Mouse (Mus musculus) liver, embryonic 16.5 days (tissue): Measurements from ENCODE around the gene Lrat. TPM values are rescaled to one million over a fixed set of nuclear protein-coding genes. Genes with fewer than 3 reads are reported as not detected.

ENCODE experiments used
- ATAC-seq: fragments of 200-750 bp; cut with Nextera tagmentation; 2 replicates; pipeline ENCODE4 v1.8.0; 2017; ENCODE audit warnings: low read depth, mild to moderate bottlenecking, moderate number of reproducible peaks, moderate library complexity
- H3K27ac ChIP-seq: fragments of 300-500 bp; sonication (generic); 2 replicates; pipeline ENCODE4 v1.5.1; 2014; ENCODE audit warnings: mild to moderate bottlenecking, low read length
- H3K27me3 ChIP-seq: fragments of 300-500 bp; sonication (generic); 2 replicates; pipeline ENCODE4 v1.6.1; 2014; ENCODE audit warnings: low read depth, low read length, mixed read lengths; ENCODE audit not compliant: control insufficient read depth, insufficient read depth
- H3K36me3 ChIP-seq: fragments of 300-500 bp; sonication (generic); 2 replicates; pipeline ENCODE4 v1.6.1; 2014; ENCODE audit warnings: mild to moderate bottlenecking; ENCODE audit not compliant: control insufficient read depth, insufficient read depth
- H3K4me1 ChIP-seq: fragments of 300-500 bp; sonication (generic); 2 replicates; pipeline ENCODE4 v1.6.1; 2014; ENCODE audit warnings: low read depth, low read length, mixed read lengths; ENCODE audit not compliant: control insufficient read depth
- H3K4me2 ChIP-seq: fragments of 300-500 bp; sonication (generic); 2 replicates; pipeline ENCODE4 v1.6.1; 2014; ENCODE audit warnings: low read depth, low read length, mixed read lengths
- H3K4me3 ChIP-seq: fragments of 300-500 bp; sonication (generic); 2 replicates; pipeline ENCODE4 v1.5.1; 2014; ENCODE audit warnings: low read depth, mild to moderate bottlenecking, low read length
- H3K9ac ChIP-seq: fragments of 300-500 bp; sonication (generic); 2 replicates; pipeline ENCODE4 v1.6.1; 2014; ENCODE audit warnings: low read depth, low read length
- H3K9me3 ChIP-seq: fragments of 300-500 bp; sonication (generic); replicated peaks from 2 replicates; pipeline ENCODE4 v1.6.1; 2016; ENCODE audit warnings: low read length; ENCODE audit not compliant: control insufficient read depth
- WGBS: fragments of 180-500 bp; shearing (Covaris S2); extraction: QIAGEN DNeasy Blood & Tissue Kit; methylation state at CpG from one replicate; pipeline ENCODE4 v1.1.7; 2014; ENCODE audit not compliant: insufficient replicate concordance; 5-methylcytosine and 5-hydroxymethylcytosine counted together
- polyA plus RNA-seq: library from polyadenylated mRNA; unstranded; fragments of >200 nt; fragmentation: Nextera tagmentation; extraction: Ambion mirVana; gene quantifications from 2 replicates; pipeline ENCODE4 v1.2.1, GENCODE M21; 2015

The Lrat gene
- 1.8 and 2.4 TPM in 2 replicates for polyA plus RNA-seq

- 2% methylated on average over 35 of the region's 35 CpGs for WGBS
- H3K9me3 ChIP-seq: no peaks in the 10 kb centered on the region
- no peak within 1 kb of the TSS for H3K27ac ChIP-seq
- H3K4me2 ChIP-seq: peak within 1 kb of the TSS; percentile 53
- H3K36me3 ChIP-seq: no peaks in the 10 kb centered on the region
- H3K4me3 ChIP-seq: peak within 1 kb of the TSS; percentile 38
- no peak within 1 kb of the TSS for H3K9ac ChIP-seq
- ATAC-seq: peak; percentile 50
- H3K4me1 ChIP-seq: no peaks in the 10 kb centered on the region
- peaks cover 19% of the 10 kb centered on the region for H3K27me3 ChIP-seq
These were observed at the start of gene Lrat for GRCm38 (mm10) chr3:82903613-82904205. Gene Lrat, minus strand, starts transcription at chr3:82903973.

- H3K27ac ChIP-seq: no peak overlapping the region
- no peaks in the 10 kb centered on the region for H3K9me3 ChIP-seq
- no peak overlapping the region for H3K9ac ChIP-seq
- no peak for ATAC-seq
- no peak overlapping the region for H3K4me2 ChIP-seq
- 58% methylated on average over 4 of the region's 4 CpGs for WGBS
- H3K27me3 ChIP-seq: no peaks in the 10 kb centered on the region
- no peaks in the 10 kb centered on the region for H3K4me1 ChIP-seq
- no peaks in the 10 kb centered on the region for H3K36me3 ChIP-seq
- no peak overlapping the region for H3K4me3 ChIP-seq
These were observed 48.6 kb upstream of the Lrat start for GRCm38 (mm10) chr3:82952173-82952962.

- ATAC-seq: no peak
These were observed 46.9 kb upstream of the Lrat start for GRCm38 (mm10) chr3:82950639-82951038.

GRCm38 (mm10) chr3:82950208-82950607 is 46.4 kb upstream of the Lrat start:
- no peak for ATAC-seq
- Histone ChIP-seq H3K9ac (no peak overlapping the region), H3K4me3 (no peak overlapping the region), H3K9me3 (no peaks in the 10 kb centered on the region), H3K27ac (no peak overlapping the region), H3K4me2 (no peak overlapping the region), H3K27me3 (no peaks in the 10 kb centered on the region), H3K36me3 (no peaks in the 10 kb centered on the region), H3K4me1 (no peaks in the 10 kb centered on the region)
- WGBS: 60% methylated on average over 10 of the region's 10 CpGs

More at GRCm38 (mm10) chr3:82950639-82951038, 46.9 kb upstream of the Lrat start:
- Histone ChIP-seq H3K27me3 (no peaks in the 10 kb centered on the region), H3K9me3 (no peaks in the 10 kb centered on the region), H3K36me3 (no peaks in the 10 kb centered on the region), H3K9ac (no peak overlapping the region), H3K4me2 (no peak overlapping the region), H3K27ac (no peak overlapping the region), H3K4me1 (no peaks in the 10 kb centered on the region), H3K4me3 (no peak overlapping the region)
- WGBS: 68% methylated on average over 7 of the region's 7 CpGs

- no peak overlapping the region for H3K27ac ChIP-seq
- H3K36me3 ChIP-seq: no peaks in the 10 kb centered on the region
- H3K4me1 ChIP-seq: no peaks in the 10 kb centered on the region
- ATAC-seq: 0 out of 2 replicates have a peak, but pooled peaks have one; percentile 48
- WGBS: 20% methylated on average over 6 of the region's 6 CpGs
- H3K9me3 ChIP-seq: no peaks in the 10 kb centered on the region
- H3K4me2 ChIP-seq: no peak overlapping the region
- no peaks in the 10 kb centered on the region for H3K27me3 ChIP-seq
- H3K9ac ChIP-seq: no peak overlapping the region
- H3K4me3 ChIP-seq: no peak overlapping the region
These were observed 42.8 kb upstream of the Lrat start for GRCm38 (mm10) chr3:82946375-82947107.

GRCm38 (mm10) chr3:82927917-82928316 is 24.1 kb upstream of the Lrat start:
- WGBS: 61% methylated on average over 2 of the region's 2 CpGs
- H3K9me3 ChIP-seq: no peaks in the 10 kb centered on the region
- H3K27me3 ChIP-seq: no peaks in the 10 kb centered on the region
- H3K9ac ChIP-seq: no peak overlapping the region
- H3K4me1 ChIP-seq: no peaks in the 10 kb centered on the region
- H3K36me3 ChIP-seq: no peaks in the 10 kb centered on the region
- no peak overlapping the region for H3K4me3 ChIP-seq
- no peak overlapping the region for H3K4me2 ChIP-seq
- no peak overlapping the region for H3K27ac ChIP-seq
- ATAC-seq: no peak

GRCm38 (mm10) chr3:82915632-82916031 is 11.9 kb upstream of the Lrat start:
- H3K36me3 ChIP-seq: no peaks in the 10 kb centered on the region
- no peak overlapping the region for H3K4me2 ChIP-seq
- H3K4me3 ChIP-seq: no peak overlapping the region
- H3K27ac ChIP-seq: no peak overlapping the region
- WGBS: 34% methylated on average over 1 of the region's 1 CpGs
- H3K4me1 ChIP-seq: no peaks in the 10 kb centered on the region
- no peaks in the 10 kb centered on the region for H3K27me3 ChIP-seq
- H3K9me3 ChIP-seq: no peaks in the 10 kb centered on the region
- ATAC-seq: no peak
- no peak overlapping the region for H3K9ac ChIP-seq

GRCm38 (mm10) chr3:82908671-82909070 is 4.9 kb upstream of the Lrat start:
- Histone ChIP-seq H3K36me3 (no peaks in the 10 kb centered on the region), H3K27ac (no peak overlapping the region), H3K9ac (no peak overlapping the region), H3K4me1 (no peaks in the 10 kb centered on the region), H3K4me3 (no peak overlapping the region), H3K27me3 (peaks cover 9% of the 10 kb centered on the region), H3K9me3 (no peaks in the 10 kb centered on the region), H3K4me2 (no peak overlapping the region)
- no peak for ATAC-seq
- WGBS: 36% methylated on average over 2 of the region's 2 CpGs
